In the genomic region with DNA sequence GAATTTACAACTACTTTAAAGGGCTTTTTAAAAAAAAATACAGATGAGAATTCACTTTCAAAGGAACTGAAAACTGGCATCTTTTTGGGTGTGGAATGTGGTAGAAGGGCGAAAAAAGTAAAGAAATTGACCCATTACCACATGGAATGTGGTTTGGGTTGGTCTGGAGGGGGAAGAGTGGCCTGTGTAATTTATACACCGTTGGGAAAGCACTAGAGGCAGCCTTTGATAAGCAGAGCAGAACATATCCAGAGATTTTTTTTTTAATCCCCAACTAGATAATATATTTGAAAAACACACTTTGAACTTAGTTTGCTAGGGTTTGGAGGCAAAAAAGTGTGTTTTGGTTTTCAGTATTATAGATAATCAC, we compare ENCODE assay signal across 30 mouse cellular contexts.
DNase-seq lines count a peak whose midpoint lies in the region; ATAC-seq and TF ChIP-seq lines count a peak whose summit lies in the region.
"Had no signal": no experiment of that assay in that cellular context is flagged by ENCODE, and none has a peak within 500 bp of the region (broad histone marks: within the 10 kb centered on the region; RNA-seq: fewer than 3 reads in every experiment).

No protein-coding gene starts in this region.

- peak overlapping the region; percentile 74 for H3K27ac ChIP-seq in kidney, embryonic 15.5 days
- H3K27ac ChIP-seq in lung, embryonic 14.5 days (ENCODE audit: low read depth) = no peak overlapping the region
- H3K27ac ChIP-seq in lung, postnatal 0 days (ENCODE audit: low read length) = no peak overlapping the region
- peak overlapping the region; percentile 57; the same call in 1 of the 2 replicates for H3K27ac ChIP-seq in embryonic fibroblast, embryonic 13.5 days (ENCODE audit: insufficient read depth, low read length)
- H3K27ac ChIP-seq: embryonic facial prominence, embryonic 12.5 days; embryonic facial prominence, embryonic 15.5 days; forebrain, embryonic 10.5 days; forebrain, embryonic 13.5 days; heart, adult 2 months; heart, embryonic 10.5 days; heart, embryonic 13.5 days; hindbrain, embryonic 14.5 days; hindbrain, postnatal 0 days had no signal

- H3K4me2 ChIP-seq in kidney, embryonic 15.5 days = no peak overlapping the region
- H3K4me2 ChIP-seq in lung, embryonic 14.5 days = no peak overlapping the region
- no peak overlapping the region for H3K4me2 ChIP-seq in lung, postnatal 0 days (replicated peaks; ENCODE audit: low read depth, low read length)
- H3K4me2 ChIP-seq: embryonic facial prominence, embryonic 12.5 days; embryonic facial prominence, embryonic 15.5 days; forebrain, embryonic 13.5 days; heart, embryonic 13.5 days; hindbrain, embryonic 14.5 days had no signal

- TF ChIP-seq POLR2A in embryonic fibroblast, embryonic 13.5 days (IDR thresholded peaks at IDR 0.05; ENCODE audit: low read depth, low read length) = no peak

- WGBS in kidney, embryonic 15.5 days = 10% methylated on average over 2 of the region's 2 CpGs
- 33% methylated on average over 2 of the region's 2 CpGs for WGBS in lung, embryonic 14.5 days
- WGBS in lung, postnatal 0 days = 43% methylated on average over 2 of the region's 2 CpGs

- TF ChIP-seq CTCF in lung, embryonic 14.5 days (IDR thresholded peaks at IDR 0.05; ENCODE audit: low read depth) = no peak
- TF ChIP-seq CTCF in lung, postnatal 0 days (IDR thresholded peaks at IDR 0.05) = no peak
- no peak for TF ChIP-seq CTCF in embryonic fibroblast, embryonic 13.5 days (IDR thresholded peaks at IDR 0.05; ENCODE audit: borderline replicate concordance, insufficient read depth, low read length)

- no peaks in the 10 kb centered on the region for H3K27me3 ChIP-seq in kidney, embryonic 15.5 days
- no peaks in the 10 kb centered on the region for H3K27me3 ChIP-seq in lung, embryonic 14.5 days (ENCODE audit: insufficient read depth, low read length)
- no peaks in the 10 kb centered on the region for H3K27me3 ChIP-seq in lung, postnatal 0 days (replicated peaks; ENCODE audit: insufficient read depth, low read length)
- H3K27me3 ChIP-seq: CH12.LX; embryonic facial prominence, embryonic 12.5 days; embryonic facial prominence, embryonic 15.5 days; forebrain, embryonic 13.5 days; heart, embryonic 13.5 days had no signal

- no peak for TF ChIP-seq EP300 in lung, postnatal 0 days (IDR thresholded peaks at IDR 0.05)

- no peak for DNase-seq in kidney, adult 8-10 months
- DNase-seq in lung, embryonic 14.5 days = peak; percentile 19
- no peak for DNase-seq in lung, postnatal 0 days (ENCODE audit: low spot score)
- no peak for DNase-seq in layer of hippocampus, adult 18-20 months (ENCODE audit: low spot score in 2 of 2)
- DNase-seq: adrenal gland, adult 2 months; adrenal gland, postnatal 14 days; B cell, adult 2 months; cerebellum, adult 11 months; cerebellum, adult 2 months; cerebellum, adult 9-11 months; cerebellum, postnatal 25 days; gastrocnemius, postnatal 10 days; gastrocnemius, postnatal 36 days; heart, adult 2 months; heart, postnatal 14 days; heart, postnatal 4 days had no signal

- H3K4me1 ChIP-seq in kidney, embryonic 15.5 days = peaks cover 24% of the 10 kb centered on the region
- H3K4me1 ChIP-seq in lung, embryonic 14.5 days (ENCODE audit: insufficient read depth) = no peaks in the 10 kb centered on the region
- no peaks in the 10 kb centered on the region; the same call in 1 of the 2 replicates for H3K4me1 ChIP-seq in lung, postnatal 0 days (ENCODE audit: insufficient read depth, low read depth, low read length)
- H3K4me1 ChIP-seq in embryonic fibroblast, embryonic 13.5 days (ENCODE audit: control insufficient read depth, insufficient read depth, low read length) = no peaks in the 10 kb centered on the region; the same call in 1 of the 2 replicates
- H3K4me1 ChIP-seq: forebrain, embryonic 13.5 days; heart, embryonic 10.5 days; heart, embryonic 13.5 days had no signal

- H3K36me3 ChIP-seq in kidney, embryonic 15.5 days = no peaks in the 10 kb centered on the region
- no peaks in the 10 kb centered on the region for H3K36me3 ChIP-seq in lung, embryonic 14.5 days (ENCODE audit: insufficient read depth)
- no peaks in the 10 kb centered on the region for H3K36me3 ChIP-seq in lung, postnatal 0 days (ENCODE audit: insufficient read depth, low read length)
- H3K36me3 ChIP-seq: embryonic facial prominence, embryonic 12.5 days; embryonic facial prominence, embryonic 15.5 days; forebrain, embryonic 10.5 days; G1E; heart, embryonic 10.5 days; heart, embryonic 13.5 days had no signal

- no peak overlapping the region for H3K9ac ChIP-seq in kidney, embryonic 15.5 days
- no peak overlapping the region for H3K9ac ChIP-seq in lung, embryonic 14.5 days
- no peak overlapping the region for H3K9ac ChIP-seq in lung, postnatal 0 days (replicated peaks; ENCODE audit: low read depth)
- H3K9ac ChIP-seq: embryonic facial prominence, embryonic 12.5 days; embryonic facial prominence, embryonic 15.5 days; forebrain, embryonic 13.5 days; heart, embryonic 13.5 days; hindbrain, embryonic 14.5 days had no signal

- H3K4me3 ChIP-seq in kidney, embryonic 15.5 days (replicated peaks) = no peak overlapping the region
- H3K4me3 ChIP-seq in lung, embryonic 14.5 days (ENCODE audit: low read depth, low read length) = no peak overlapping the region
- H3K4me3 ChIP-seq in lung, postnatal 0 days (ENCODE audit: low read depth, low read length) = no peak overlapping the region
- no peak overlapping the region for H3K4me3 ChIP-seq in embryonic fibroblast, embryonic 13.5 days (ENCODE audit: insufficient read depth, low read length)
- H3K4me3 ChIP-seq: embryonic facial prominence, embryonic 12.5 days; embryonic facial prominence, embryonic 15.5 days; erythroblast, embryonic 14.5 days; forebrain, embryonic 10.5 days; forebrain, embryonic 13.5 days; heart, adult 2 months; heart, embryonic 10.5 days; heart, embryonic 13.5 days had no signal

- H3K9me3 ChIP-seq in kidney, embryonic 15.5 days (replicated peaks) = no peaks in the 10 kb centered on the region; the same call in 1 of the 2 replicates
- H3K9me3 ChIP-seq in lung, embryonic 14.5 days (ENCODE audit: low read depth, low read length) = no peaks in the 10 kb centered on the region; the same call in 1 of the 2 replicates
- H3K9me3 ChIP-seq in lung, postnatal 0 days (ENCODE audit: low read length) = no peaks in the 10 kb centered on the region
- H3K9me3 ChIP-seq: embryonic facial prominence, embryonic 12.5 days; embryonic facial prominence, embryonic 15.5 days; forebrain, embryonic 10.5 days; forebrain, embryonic 13.5 days; G1E; heart, embryonic 10.5 days; heart, embryonic 13.5 days had no signal

- peak; percentile 69; the same call in 1 of the 2 replicates for ATAC-seq in kidney, embryonic 15.5 days (replicated peaks; ENCODE audit: low FRiP score)
- ATAC-seq in lung, embryonic 14.5 days (ENCODE audit: insufficient read depth) = peak; percentile 52; the same call in 1 of the 2 replicates
- ATAC-seq in lung, postnatal 0 days = no peak
- ATAC-seq: forebrain, embryonic 13.5 days; forebrain, embryonic 16.5 days; hindbrain, postnatal 0 days had no signal

Comparison
In these comparisons a context has a peak if more than half of its experiments do, and no peak if none do; other contexts are left out.
1. H3K27ac ChIP-seq: peak in kidney, embryonic 15.5 days (single experiment) and embryonic fibroblast, embryonic 13.5 days (single experiment); none in lung, embryonic 14.5 days (single experiment) and lung, postnatal 0 days (single experiment).